Mouse (Mus musculus): ENCODE measurements around the gene Lrrc15.

The Lrrc15 gene

DNA sequence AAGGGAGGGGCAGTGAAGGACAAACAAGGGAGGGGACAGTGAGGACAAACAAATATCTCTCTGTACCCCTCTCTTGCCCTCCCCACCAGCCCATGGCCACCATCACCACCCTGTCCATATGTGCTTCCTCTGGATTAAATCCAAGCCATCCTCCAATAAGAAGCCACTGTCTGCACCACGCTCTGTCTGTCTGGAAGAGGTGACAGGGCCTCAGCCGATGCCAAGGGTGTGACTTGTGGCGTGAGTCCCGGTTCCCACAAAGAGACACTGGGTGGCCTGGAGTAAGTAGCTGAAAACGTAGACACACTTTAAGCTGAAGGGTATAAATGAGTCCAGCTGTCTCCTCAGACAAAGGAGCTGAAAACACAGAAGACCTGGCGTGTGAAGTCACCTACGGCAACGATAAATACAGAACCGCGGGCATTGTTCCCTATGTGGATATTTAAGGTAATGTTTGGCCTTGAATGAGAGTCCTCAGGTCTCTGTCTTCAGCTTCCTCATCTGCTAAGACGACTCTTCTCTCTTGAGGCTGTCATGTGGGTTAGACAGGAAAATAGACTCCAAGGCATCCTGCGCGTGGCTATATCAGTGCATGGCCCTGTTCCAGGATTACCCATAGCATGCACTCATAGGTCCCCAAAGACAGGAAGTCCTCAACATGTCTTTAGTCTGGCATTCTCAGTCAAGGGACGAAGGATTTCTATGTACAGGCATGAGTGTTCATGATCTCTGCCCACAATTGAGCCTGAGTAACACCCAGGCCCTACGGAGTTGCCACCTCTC is 7.3 kb downstream of the Lrrc15 start:
- DNase-seq: no peak

- DNase-seq: no peak
Measured at GRCm38 (mm10) chr16:30273065-30273464, 10.0 kb downstream of the Lrrc15 start.

DNA sequence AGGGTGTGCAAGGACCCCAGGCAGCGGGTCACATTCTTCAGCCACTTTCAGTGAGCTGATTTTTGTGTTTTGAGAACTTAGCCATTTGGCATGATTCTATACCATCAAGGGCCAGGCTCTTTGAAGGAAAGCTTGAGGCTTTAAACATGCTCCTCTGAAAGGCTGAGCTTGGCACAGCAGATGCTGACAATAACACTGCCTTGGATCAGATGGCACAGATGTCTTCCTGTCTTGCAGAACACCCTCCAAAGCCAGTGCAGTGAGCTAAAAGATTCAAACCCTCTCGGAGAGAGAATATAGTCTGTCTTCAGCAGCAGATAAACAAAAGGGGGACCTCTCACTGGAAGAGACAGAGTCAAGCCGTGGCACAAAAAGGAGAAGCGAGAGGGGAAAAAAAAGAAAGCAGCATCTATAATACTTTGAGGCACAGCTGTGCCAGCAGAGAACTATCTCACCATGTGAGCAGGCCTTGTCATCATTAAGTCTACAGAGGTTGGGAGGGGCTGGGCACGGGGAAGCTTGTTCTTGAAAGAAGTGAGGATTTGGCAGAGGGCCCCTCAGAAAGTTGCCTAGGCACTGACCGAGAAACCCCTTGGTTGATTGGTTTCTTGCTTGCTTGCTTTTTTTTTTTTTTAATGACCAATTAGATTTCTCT is 11.0 kb downstream of the Lrrc15 start:
- DNase-seq: no peak

GRCm38 (mm10) chr16:30271223-30271761 is 11.8 kb downstream of the Lrrc15 start:
- no peak for DNase-seq

- no peak for DNase-seq
Measured at GRCm38 (mm10) chr16:30267359-30267758, 15.7 kb downstream of the Lrrc15 start, which contains the start of gene Cpn2. Gene Cpn2, minus strand, starts transcription at chr16:30267499.

DNA sequence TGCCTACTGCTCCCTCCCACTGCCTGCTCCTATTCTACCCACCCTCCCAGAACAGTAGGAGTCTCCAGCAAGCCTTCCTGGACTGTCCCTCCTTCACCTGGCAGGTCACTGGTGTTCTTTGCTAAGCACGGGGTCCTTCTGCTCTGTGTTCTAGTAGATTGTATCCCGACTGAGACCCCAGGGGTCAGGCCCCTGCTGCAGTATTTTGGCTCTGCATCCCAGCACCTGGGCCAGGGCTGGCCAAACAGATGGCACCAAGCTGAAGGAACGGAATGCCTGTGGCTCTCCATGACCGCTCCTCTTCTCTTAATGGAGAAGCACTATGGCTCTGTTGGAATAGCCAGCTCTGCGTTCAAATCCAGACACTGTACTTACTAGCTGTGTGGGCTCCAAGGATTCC is 16.5 kb downstream of the Lrrc15 start:
- no peak for DNase-seq

DNA sequence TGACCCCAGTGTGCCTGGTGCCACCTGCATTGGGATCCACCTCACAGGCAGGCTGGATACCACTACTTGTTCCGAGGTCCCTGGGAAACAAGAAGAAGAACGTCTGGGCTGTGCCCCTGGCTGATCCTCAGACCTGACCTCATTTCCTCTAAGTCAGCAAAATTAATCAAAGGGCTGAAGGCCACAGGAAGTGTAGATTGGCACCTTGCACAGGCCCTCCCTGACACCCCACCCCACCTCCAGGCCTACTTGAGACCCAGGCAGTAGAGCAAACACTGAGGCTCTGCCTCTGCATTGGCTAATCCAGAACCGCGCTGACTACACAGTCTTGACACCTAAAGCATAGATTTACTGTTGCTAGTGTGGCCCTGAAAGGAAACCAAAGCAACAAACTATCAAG is 17.4 kb downstream of the Lrrc15 start:
- DNase-seq: no peak

GRCm38 (mm10) chr16:30263156-30263555 is 19.9 kb downstream of the Lrrc15 start:
- DNase-seq: no peak

DNA sequence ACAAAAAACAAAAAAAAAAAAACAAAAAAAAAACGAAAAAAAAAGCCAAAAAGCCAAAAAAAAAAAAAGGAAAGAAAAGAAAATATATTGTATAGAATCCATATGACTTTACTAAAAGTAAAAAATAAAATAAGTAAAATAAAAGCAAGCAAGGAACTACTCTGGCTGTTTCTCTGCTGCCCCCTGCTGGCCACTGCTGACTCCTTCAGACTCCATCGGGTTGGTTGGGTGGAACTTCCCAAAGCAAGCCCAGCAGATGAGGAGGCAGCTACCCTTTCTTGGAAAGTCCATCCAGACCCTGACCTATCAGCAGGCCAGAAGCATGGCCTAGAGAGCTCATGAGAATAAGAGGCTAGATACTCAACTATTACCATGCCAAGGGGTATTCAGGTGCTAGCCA is 20.4 kb downstream of the Lrrc15 start:
- DNase-seq: peak; percentile 76 to 88

- no peak for DNase-seq
Measured at GRCm38 (mm10) chr16:30262157-30262556, 20.9 kb downstream of the Lrrc15 start.

GRCm38 (mm10) chr16:30261341-30261740 is 21.7 kb downstream of the Lrrc15 start:
- DNase-seq: no peak

GRCm38 (mm10) chr16:30260012-30260635 is 22.9 kb downstream of the Lrrc15 start:
- peak; percentile 43 to 67 for DNase-seq

DNA sequence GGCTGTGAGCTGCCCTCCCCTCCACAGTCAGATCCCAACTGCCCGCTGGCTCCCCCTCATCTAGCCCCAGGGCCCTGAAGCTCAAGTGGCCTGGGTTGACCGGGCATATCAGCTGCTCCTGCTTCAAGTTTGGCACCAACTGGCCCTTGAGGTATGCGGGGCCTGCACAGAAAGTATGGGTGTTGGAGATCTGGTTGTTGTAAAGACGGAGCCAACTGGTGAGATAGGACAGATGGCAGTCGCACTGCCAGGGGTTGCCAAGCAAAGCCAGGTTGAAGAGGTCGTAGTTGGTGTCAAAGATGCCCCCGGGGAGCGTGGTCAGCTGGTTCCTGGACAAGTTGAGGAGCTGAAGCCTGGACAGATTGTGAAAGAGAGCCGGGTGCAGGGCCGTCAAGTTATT is 23.6 kb downstream of the Lrrc15 start:
- no peak for DNase-seq

GRCm38 (mm10) chr16:30258441-30258840 is 24.6 kb downstream of the Lrrc15 start:
- no peak for DNase-seq

GRCm38 (mm10) chr16:30257718-30258117 is 25.3 kb downstream of the Lrrc15 start:
- no peak for DNase-seq

GRCm38 (mm10) chr16:30255061-30255460 is 28.0 kb downstream of the Lrrc15 start:
- DNase-seq: no peak

- DNase-seq: no peak
Measured at GRCm38 (mm10) chr16:30253900-30254299, 29.2 kb downstream of the Lrrc15 start.

- DNase-seq: peak in 1 of 2 experiments; percentile 13
Measured at GRCm38 (mm10) chr16:30253374-30253773, 29.7 kb downstream of the Lrrc15 start.

- peak; percentile 78 to 81 for DNase-seq
Measured at GRCm38 (mm10) chr16:30252003-30252418, 31.0 kb downstream of the Lrrc15 start.

DNA sequence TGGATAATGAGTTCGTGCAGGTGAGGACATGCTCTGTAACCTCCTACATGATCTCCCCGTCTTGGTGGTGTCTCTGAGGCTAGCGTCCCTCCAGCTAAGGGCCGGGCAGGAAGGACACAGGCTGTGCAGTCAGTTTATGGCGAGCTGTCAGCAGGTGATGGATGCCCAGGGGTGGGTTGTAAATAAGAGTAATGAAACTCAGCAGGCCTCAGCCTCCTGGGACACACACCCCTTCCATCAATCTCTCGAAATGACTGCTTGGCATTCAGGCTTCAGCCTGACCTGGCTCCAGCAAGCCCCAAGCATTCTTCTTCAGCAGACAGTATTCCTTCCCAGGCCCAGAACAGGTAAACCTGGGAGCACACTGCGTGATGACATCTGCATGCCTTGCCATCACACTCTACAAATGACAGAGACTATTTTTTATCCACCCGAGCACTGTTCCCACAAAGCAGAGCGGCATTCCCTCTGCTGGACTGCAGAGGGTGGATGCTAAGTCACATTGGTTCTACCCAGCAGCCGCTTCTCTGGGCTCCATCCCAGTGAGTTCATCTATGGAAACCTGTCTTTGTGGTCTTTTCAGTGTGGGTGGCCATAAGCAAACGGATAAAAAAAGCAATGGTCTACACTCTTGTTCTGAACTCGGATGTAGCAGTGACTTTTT is 38.9 kb downstream of the Lrrc15 start:
- no peak for DNase-seq

DNA sequence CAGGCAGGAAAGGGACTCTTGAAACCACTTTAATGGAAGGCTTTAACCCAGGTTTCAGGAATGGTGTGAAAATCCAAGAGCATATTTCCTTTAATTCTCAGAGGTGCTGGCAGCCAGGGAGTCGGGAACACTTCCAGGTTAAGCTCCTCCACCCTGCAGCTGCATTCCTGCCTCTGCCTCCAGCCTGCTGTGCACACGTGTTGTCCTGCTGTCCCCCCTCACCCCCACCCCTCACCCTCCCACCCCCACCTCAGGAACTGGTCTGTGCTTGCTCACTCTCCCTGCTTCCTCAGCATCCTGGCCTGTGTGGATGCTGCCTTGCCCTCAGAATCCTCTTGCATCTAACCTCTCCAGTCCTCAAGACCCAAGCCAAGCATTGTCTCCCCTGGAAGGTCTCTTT is 41.4 kb downstream of the Lrrc15 start:
- no peak for DNase-seq

DNA sequence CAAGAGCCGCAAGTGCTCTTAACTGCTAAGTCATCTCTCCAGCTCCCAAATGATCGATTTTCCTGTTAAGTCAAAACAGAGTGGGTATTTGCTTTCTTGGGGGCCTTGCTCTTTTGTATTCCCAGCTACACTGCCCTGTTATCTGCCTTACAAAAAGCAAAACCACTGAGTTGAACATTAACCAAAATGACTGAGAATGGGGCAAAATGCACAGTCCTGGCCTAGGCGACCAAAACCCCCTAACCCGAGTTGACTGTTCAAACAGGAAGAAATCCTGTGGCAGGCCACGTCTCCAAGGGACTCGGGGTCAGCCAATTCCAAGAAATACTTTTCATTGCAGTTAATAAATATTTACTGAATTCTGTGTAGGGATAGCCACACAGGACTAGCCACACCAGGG is 44.3 kb downstream of the Lrrc15 start:
- DNase-seq: peak in 1 of 2 experiments; percentile 21
